Mouse (Mus musculus) liver, embryonic 13.5 days (tissue): Measurements from ENCODE around the gene Asxl1. TPM values are rescaled to one million over a fixed set of nuclear protein-coding genes. Genes with fewer than 3 reads are reported as not detected.
A peak's percentile ranks its signal among the peaks of the same experiment; 100 is the strongest.

Experiments
- ATAC-seq: fragments of 200-750 bp; cut with Nextera tagmentation; 2 replicates; pipeline ENCODE4 v1.8.0; 2017; ENCODE audit warnings: low read depth, mild to moderate bottlenecking, moderate number of reproducible peaks, moderate library complexity
- DNase-seq: peaks from one replicate; pipeline ENCODE4 v3.0.0; 2022
- H3K27ac ChIP-seq: fragments of 300-500 bp; sonication (generic); 2 replicates; pipeline ENCODE4 v1.5.1; 2015; ENCODE audit warnings: moderate library complexity, mild to moderate bottlenecking, inconsistent platforms
- H3K27me3 ChIP-seq: fragments of 300-500 bp; sonication (generic); 2 replicates; pipeline ENCODE4 v1.6.1; 2015; ENCODE audit warnings: mild to moderate bottlenecking, inconsistent platforms
- H3K36me3 ChIP-seq: fragments of 300-500 bp; sonication (generic); 2 replicates; pipeline ENCODE4 v1.6.1; 2015; ENCODE audit warnings: mild to moderate bottlenecking, inconsistent platforms
- H3K4me1 ChIP-seq: fragments of 300-500 bp; sonication (generic); replicated peaks from 2 replicates; pipeline ENCODE4 v1.6.1; 2015; ENCODE audit warnings: inconsistent platforms
- H3K4me2 ChIP-seq: fragments of 300-500 bp; sonication (generic); 2 replicates; pipeline ENCODE4 v1.6.1; 2015; ENCODE audit warnings: inconsistent platforms, mild to moderate bottlenecking, moderate library complexity
- H3K4me3 ChIP-seq: fragments of 300-500 bp; sonication (generic); replicated peaks from 2 replicates; pipeline ENCODE4 v1.5.1; 2015; ENCODE audit warnings: mild to moderate bottlenecking, inconsistent platforms
- H3K9ac ChIP-seq: fragments of 300-500 bp; sonication (generic); 2 replicates; pipeline ENCODE4 v1.6.1; 2015; ENCODE audit warnings: mild to moderate bottlenecking, inconsistent platforms
- H3K9me3 ChIP-seq: fragments of 300-500 bp; sonication (generic); replicated peaks from 2 replicates; pipeline ENCODE4 v1.6.1; 2016; ENCODE audit warnings: inconsistent platforms
- WGBS: fragments of 180-500 bp; shearing (Covaris S2); methylation state at CpG from one replicate; pipeline ENCODE4 v1.1.7; 2015; ENCODE audit not compliant: insufficient replicate concordance; 5-methylcytosine and 5-hydroxymethylcytosine counted together
- polyA plus RNA-seq: library from polyadenylated mRNA; unstranded; fragments of >200 nt; fragmentation: Nextera tagmentation; extraction: Ambion mirVana; gene quantifications from 2 replicates; pipeline ENCODE4 v1.2.1, GENCODE M21; 2015

Asxl1 gene
- polyA plus RNA-seq, 1 experiment from 2014 or later: 5.9 TPM

DNA sequence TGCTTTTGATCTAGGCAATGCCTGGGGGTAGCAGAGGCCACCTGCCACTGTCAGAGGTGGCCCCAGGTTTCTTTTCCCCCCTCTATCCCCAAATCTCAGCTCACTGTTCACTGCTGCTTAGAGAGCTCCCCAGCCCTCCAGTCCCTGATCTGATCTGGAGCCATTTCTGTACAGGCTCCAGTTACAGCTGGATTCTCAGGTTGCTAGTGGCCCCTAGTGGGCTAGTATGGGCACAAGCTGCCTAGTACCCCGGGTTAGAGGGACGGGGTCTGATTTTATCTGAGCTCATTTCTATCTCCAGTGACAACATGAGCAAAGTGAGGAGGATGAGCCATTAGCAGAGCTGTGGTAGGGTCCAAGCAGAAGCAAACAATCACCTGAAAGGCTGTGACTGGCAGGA is 69.0 kb downstream of the Asxl1 start:
- Histone ChIP-seq H3K27ac (no peak overlapping the region), H3K9me3 (no peaks in the 10 kb centered on the region), H3K4me1 (peaks cover 21% of the 10 kb centered on the region), H3K27me3 (no peaks in the 10 kb centered on the region), H3K4me2 (no peak overlapping the region), H3K4me3 (no peak overlapping the region), H3K9ac (no peak overlapping the region), H3K36me3 (peaks cover 99% of the 10 kb centered on the region)
- ATAC-seq: no peak
- no peak for DNase-seq
- 26% methylated on average over 2 of the region's 2 CpGs for WGBS

DNA sequence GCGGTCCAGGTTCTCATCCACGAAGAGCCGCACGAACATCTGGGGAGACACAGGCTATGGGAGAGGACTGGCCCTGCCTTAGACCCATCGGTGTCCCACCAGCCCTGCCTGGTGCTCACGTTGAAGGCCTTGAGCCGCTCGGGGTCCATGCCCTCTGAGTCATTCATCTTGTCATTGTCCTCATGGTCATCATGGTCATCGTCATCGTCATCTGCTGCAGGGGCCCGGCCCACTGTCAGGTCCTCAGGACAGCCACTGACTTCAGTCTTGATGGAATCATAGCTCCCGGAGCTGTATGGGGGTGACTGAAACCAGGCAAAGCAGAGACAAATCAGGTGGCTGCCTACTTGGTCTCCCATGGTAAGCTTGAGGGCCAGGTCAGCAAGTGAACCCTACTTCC is 72.2 kb downstream of the Asxl1 start:
- 89% methylated on average over 12 of the region's 12 CpGs for WGBS
- Histone ChIP-seq H3K27me3 (no peaks in the 10 kb centered on the region), H3K4me3 (no peak overlapping the region), H3K9me3 (no peaks in the 10 kb centered on the region), H3K36me3 (peaks cover 87% of the 10 kb centered on the region), H3K4me1 (peaks cover 9% of the 10 kb centered on the region), H3K27ac (no peak overlapping the region), H3K4me2 (no peak overlapping the region), H3K9ac (no peak overlapping the region)
- ATAC-seq (no peak), DNase-seq (no peak)

DNA sequence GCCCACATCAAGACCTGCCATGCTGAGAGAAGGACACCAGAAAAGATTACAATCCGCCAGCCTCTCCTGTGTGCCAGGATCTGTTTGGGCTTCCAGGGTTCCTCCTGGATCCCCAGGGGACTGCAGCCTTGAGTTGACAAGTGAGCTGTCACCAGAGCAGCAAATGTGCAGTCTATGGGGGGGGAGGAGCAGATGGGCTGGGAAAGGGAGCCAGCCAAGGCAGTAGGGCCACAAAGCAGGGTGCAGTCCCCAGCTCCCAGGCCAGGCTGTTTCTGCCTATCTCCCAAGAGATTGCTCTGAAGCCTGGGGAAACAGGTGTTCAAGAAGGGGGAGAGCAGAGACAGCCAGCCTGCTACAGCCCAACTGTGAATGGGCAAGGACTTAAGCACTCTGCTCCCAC is 72.8 kb downstream of the Asxl1 start:
- no peak overlapping the region for H3K4me3 ChIP-seq
- DNase-seq (no peak), ATAC-seq (no peak)
- no peaks in the 10 kb centered on the region for H3K27me3 ChIP-seq
- peaks cover 87% of the 10 kb centered on the region for H3K36me3 ChIP-seq
- H3K4me1 ChIP-seq: peaks cover 12% of the 10 kb centered on the region
- no peak overlapping the region for H3K27ac ChIP-seq
- 91% methylated on average over 1 of the region's 1 CpGs for WGBS
- no peak overlapping the region for H3K4me2 ChIP-seq
- no peak overlapping the region for H3K9ac ChIP-seq
- no peaks in the 10 kb centered on the region for H3K9me3 ChIP-seq

DNA sequence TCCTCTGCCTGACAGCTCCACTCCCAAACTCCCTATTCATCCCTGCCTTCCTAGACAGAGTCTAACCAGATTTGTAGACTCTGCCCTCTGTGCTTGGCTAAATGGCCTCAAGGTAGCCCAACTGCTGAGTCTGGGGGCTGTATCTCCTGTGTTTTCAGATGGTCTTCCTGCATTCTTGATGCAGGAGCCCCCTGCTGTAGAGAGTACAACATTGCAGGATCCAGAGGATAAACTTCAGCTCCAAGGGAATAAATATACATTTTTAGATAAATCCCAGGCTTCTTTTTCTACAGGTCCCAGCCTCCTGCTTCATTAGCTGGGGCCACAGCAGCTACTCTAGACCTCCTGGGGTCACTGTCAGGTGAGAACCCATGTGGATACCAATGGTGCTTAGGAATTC is 75.6 kb downstream of the Asxl1 start:
- ATAC-seq (no peak), DNase-seq (no peak)
- Histone ChIP-seq H3K4me2 (no peak overlapping the region), H3K4me1 (peaks cover 33% of the 10 kb centered on the region), H3K27me3 (no peaks in the 10 kb centered on the region), H3K27ac (no peak overlapping the region), H3K9me3 (no peaks in the 10 kb centered on the region), H3K4me3 (no peak overlapping the region), H3K9ac (no peak overlapping the region), H3K36me3 (peaks cover 74% of the 10 kb centered on the region)

DNA sequence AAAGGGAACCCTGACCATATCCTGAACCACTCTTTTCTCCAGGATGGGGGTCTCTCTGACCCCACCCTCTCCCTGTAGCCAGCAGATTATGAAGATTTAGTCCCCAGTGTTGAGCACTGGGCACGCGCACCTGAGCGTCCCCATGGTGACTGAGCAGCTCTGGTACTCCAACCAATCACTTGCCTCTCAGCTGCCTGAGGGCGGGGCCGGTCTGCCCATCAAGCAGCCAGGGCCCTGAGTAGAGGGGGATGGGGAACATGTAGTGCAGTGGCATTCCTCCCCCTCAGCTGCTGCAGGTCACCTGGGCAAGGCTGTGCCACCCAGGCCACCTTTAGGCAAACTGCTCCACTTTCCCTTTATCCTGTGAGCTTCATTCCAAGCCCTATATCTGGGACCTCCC is 76.4 kb downstream of the Asxl1 start:
- no peak for ATAC-seq

DNA sequence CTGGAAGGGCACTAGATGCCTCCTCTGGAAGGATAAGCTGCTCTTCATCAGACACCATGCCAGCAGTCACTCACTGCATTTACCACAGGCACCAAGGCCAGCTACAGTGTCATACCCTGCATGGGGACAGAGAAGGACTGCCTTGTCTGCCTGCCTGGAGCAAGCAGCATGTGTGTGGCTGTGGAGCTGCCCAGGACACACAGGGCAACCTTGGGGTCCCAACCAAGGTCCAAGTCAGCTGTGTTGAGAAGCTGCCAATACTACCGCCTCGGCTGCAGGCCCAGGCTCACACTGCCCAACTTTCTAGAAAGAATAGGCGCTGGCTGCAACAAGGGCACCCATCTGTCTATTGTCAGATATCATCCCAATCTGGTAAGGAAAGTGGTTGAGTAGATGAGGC is 77.5 kb downstream of the Asxl1 start:
- H3K4me2 ChIP-seq: no peak overlapping the region
- no peaks in the 10 kb centered on the region for H3K27me3 ChIP-seq
- H3K36me3 ChIP-seq: peaks cover 58% of the 10 kb centered on the region
- H3K9ac ChIP-seq: no peak overlapping the region
- WGBS: 77% methylated on average over 3 of the region's 3 CpGs
- no peaks in the 10 kb centered on the region for H3K9me3 ChIP-seq
- H3K4me3 ChIP-seq: no peak overlapping the region
- no peak for DNase-seq
- H3K4me1 ChIP-seq: peaks cover 49% of the 10 kb centered on the region
- no peak overlapping the region for H3K27ac ChIP-seq
- no peak for ATAC-seq

More for the DNA sequence above, 76.4 kb downstream of the Asxl1 start:
- no peak overlapping the region for H3K4me2 ChIP-seq
- no peak overlapping the region for H3K9ac ChIP-seq
- no peaks in the 10 kb centered on the region for H3K9me3 ChIP-seq
- no peaks in the 10 kb centered on the region for H3K27me3 ChIP-seq
- 81% methylated on average over 5 of the region's 5 CpGs for WGBS
- H3K4me1 ChIP-seq: peaks cover 38% of the 10 kb centered on the region
- peaks cover 66% of the 10 kb centered on the region for H3K36me3 ChIP-seq
- no peak for DNase-seq
- H3K4me3 ChIP-seq: no peak overlapping the region
- no peak overlapping the region for H3K27ac ChIP-seq

DNA sequence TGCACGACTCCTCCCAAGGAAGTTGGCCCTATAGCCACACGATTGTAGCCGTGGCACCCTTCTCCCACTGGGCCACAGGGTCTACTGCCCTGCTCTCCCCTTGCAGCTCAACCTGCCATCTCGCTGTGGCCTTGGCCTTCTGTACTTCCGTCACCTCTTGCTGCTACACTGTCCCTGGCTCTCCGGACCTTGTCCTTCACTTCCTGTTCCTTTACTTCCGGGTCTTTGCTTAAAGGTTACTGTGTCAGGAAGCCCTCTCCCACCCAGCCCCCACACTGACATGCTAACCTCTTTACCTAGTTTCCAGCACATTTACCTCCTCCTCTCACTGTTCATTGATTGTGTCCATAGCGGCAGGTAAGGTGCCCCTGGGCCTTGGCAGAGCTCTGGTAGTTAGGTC is 78.9 kb downstream of the Asxl1 start:
- Histone ChIP-seq H3K9me3 (no peaks in the 10 kb centered on the region), H3K9ac (no peak overlapping the region), H3K4me1 (peaks cover 63% of the 10 kb centered on the region), H3K36me3 (peaks cover 58% of the 10 kb centered on the region), H3K27ac (0 out of 2 replicates have a peak overlapping the region, but pooled peaks have one; percentile 2), H3K4me2 (no peak overlapping the region), H3K4me3 (no peak overlapping the region), H3K27me3 (no peaks in the 10 kb centered on the region)
- DNase-seq (no peak), ATAC-seq (no peak)
- WGBS: 69% methylated on average over 8 of the region's 8 CpGs

DNA sequence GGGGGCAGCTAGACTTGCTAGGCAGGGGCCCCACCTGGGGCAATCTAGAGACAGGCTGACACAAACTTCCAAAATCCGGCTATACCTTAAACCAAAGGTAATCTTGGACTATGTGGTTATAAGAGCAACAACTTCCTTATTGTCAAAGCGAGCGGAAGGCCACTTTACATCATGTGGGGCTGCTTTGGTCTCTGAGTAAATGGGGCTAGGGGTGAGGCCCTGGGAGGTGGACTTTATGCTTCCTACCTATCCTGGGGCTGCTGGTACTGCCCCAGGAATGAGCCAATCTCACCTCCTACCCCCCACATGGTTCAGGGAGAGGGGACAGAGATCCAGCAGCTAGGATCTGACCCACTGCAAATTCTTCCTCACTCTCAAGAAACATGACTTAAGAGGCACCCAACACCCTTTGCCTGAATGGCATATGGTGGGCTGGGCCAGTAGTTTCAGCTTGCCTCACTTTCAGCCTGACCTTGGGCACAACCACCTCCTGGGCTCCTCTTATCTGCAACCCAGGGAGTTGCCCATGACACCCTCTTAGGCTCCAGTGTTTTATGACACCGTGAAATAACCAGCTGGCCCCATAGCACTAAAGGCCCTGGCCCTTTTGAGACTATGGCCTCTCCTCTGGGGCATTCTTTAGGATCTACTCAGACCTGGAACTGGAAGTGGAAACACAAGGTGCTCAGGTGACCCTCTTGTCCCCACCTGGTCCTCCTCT is 79.7 kb downstream of the Asxl1 start:
- Histone ChIP-seq H3K4me1 (peaks cover 69% of the 10 kb centered on the region), H3K27ac (0 out of 2 replicates have a peak overlapping the region, but pooled peaks have one; percentile 2)
- WGBS: 71% methylated on average over 4 of the region's 4 CpGs

DNA sequence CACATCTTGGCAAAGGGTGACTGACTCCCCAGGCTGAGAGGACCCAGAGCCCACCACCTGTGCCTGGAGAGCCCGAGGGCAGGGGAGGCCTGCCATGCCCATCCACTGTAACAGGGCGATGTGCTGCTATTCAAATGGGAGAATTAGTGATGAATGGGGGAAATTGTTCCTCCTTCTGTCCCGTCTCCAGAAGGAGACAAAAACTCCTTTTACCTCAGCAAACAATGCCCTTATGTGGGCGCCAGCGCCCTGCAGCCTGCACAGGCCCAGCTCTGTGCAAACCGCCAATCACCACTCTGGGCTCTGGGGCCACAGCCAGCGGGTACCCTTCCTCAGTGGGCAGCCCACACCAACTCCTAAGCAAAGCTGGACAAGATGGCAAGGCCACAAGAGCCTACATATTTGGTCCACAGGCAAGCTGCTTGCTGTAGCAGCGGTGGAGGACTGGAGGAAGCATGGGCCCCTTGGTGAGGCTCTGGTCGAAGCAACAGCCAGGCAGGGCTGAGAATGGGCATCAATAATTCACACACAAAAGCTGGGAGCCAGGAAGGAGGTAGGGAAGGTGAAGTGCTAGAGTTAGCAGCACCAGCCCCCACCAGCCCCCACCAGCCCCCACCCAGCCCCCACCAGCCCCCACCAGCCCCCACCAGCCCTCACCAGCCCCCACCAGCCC is 80.5 kb downstream of the Asxl1 start:
- Histone ChIP-seq H3K36me3 (peaks cover 59% of the 10 kb centered on the region), H3K4me3 (no peak overlapping the region), H3K9me3 (no peaks in the 10 kb centered on the region), H3K27me3 (no peaks in the 10 kb centered on the region), H3K4me1 (peaks cover 73% of the 10 kb centered on the region), H3K9ac (no peak overlapping the region), H3K27ac (peak overlapping the region; percentile 2; the same call in 1 of the 2 replicates), H3K4me2 (no peak overlapping the region)
- no peak for ATAC-seq
- DNase-seq: no peak
- WGBS: 83% methylated on average over 9 of the region's 9 CpGs

More for the DNA sequence above, 79.7 kb downstream of the Asxl1 start:
- H3K36me3 ChIP-seq: peaks cover 57% of the 10 kb centered on the region
- DNase-seq (no peak), ATAC-seq (no peak; the same call in 1 of the 2 replicates)
- no peak overlapping the region for H3K4me2 ChIP-seq
- H3K27me3 ChIP-seq: no peaks in the 10 kb centered on the region
- H3K9me3 ChIP-seq: no peaks in the 10 kb centered on the region
- no peak overlapping the region for H3K9ac ChIP-seq
- no peak overlapping the region for H3K4me3 ChIP-seq

DNA sequence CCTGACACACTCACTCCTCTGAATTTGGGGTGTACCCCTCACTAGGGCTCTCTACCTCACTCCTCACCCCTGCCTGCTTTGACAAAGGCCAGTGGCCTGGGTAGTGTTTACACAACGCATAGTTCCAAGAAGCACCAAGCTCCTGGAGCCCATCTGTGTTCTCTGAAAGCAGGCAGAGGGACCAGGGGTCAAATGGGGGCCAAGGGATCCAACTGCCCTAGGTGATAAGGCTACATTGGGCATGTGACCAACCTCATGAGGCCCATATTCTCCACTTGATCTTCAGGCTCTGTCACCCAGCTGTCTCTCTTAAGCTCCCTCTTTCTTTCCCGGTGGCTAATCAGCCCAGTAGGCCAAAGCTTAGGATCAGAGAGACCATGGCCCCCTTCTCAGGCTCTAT is 81.3 kb downstream of the Asxl1 start:
- WGBS: 6% methylated on average over 2 of the region's 2 CpGs
- H3K4me2 ChIP-seq: no peak overlapping the region
- H3K4me1 ChIP-seq: peaks cover 77% of the 10 kb centered on the region

DNA sequence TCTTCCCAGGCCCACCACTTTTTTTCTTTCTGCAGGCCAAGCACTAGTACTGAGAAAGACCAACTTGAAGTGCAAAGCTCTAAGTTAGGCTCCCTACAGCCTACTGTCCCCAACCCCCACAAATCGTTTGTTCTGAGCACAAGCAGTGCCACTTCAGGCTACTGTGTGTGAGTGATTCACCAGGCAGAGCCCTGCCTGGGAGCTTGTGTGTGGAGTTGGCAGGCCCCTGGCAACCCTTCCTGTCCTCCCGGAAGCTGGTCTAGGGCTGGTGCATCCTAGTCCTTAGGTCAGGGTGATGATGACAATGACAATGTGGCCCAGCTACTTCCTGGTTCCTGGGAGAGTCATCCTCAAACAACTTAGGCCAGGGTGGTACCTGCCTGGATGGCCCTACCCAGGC is 82.9 kb downstream of the Asxl1 start:
- H3K9me3 ChIP-seq: no peaks in the 10 kb centered on the region
- H3K4me2 ChIP-seq: no peak overlapping the region
- 72% methylated on average over 2 of the region's 2 CpGs for WGBS
- H3K36me3 ChIP-seq: peaks cover 71% of the 10 kb centered on the region
- no peak overlapping the region for H3K4me3 ChIP-seq
- DNase-seq (no peak), ATAC-seq (no peak)
- H3K27ac ChIP-seq: no peak overlapping the region
- peaks cover 81% of the 10 kb centered on the region for H3K4me1 ChIP-seq
- no peaks in the 10 kb centered on the region for H3K27me3 ChIP-seq
- H3K9ac ChIP-seq: no peak overlapping the region

More for the DNA sequence above, 81.3 kb downstream of the Asxl1 start:
- Histone ChIP-seq H3K9ac (peak overlapping the region; percentile 13; the same call in 1 of the 2 replicates), H3K36me3 (peaks cover 67% of the 10 kb centered on the region), H3K27ac (peak overlapping the region; percentile 35; the same call in 1 of the 2 replicates), H3K9me3 (no peaks in the 10 kb centered on the region), H3K4me3 (no peak overlapping the region), H3K27me3 (no peaks in the 10 kb centered on the region)
- ATAC-seq (peak; percentile 56), DNase-seq (peak; percentile 36)

DNA sequence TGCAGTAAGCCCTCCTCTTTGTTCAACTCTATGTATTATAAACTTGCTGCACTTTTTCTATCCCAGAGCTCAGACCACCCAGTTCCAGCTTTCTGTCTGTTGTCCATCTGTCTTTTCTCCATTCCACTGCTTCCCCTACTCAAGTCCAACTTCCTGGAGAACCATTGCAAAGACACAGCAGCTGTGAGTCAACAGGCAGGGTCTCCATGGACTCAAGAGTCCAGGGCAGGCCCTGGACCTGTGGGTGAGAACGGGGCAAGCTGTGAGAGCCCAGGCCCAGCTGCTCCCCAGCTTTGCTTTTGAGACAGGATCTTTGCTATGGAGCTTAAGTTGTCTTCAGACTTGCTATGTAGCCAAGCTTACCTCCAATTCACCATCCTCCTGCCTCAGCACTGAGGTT is 84.9 kb downstream of the Asxl1 start:
- no peak for DNase-seq
- ATAC-seq: no peak
- no peaks in the 10 kb centered on the region for H3K9me3 ChIP-seq
- H3K4me2 ChIP-seq: no peak overlapping the region
- H3K36me3 ChIP-seq: peaks cover 78% of the 10 kb centered on the region
- H3K27me3 ChIP-seq: no peaks in the 10 kb centered on the region
- H3K4me3 ChIP-seq: no peak overlapping the region
- peaks cover 87% of the 10 kb centered on the region for H3K4me1 ChIP-seq
- H3K27ac ChIP-seq: no peak overlapping the region
- 83% methylated on average over 1 of the region's 1 CpGs for WGBS
- no peak overlapping the region for H3K9ac ChIP-seq
